Mouse (Mus musculus) layer of hippocampus, postnatal 10 days (tissue): ENCODE results near the gene 9830107B12Rik. TPM values are rescaled to one million over a fixed set of nuclear protein-coding genes. Genes with fewer than 3 reads are reported as not detected.

Experiments
- DNase-seq, 2 experiments: peaks; one replicate each; pipeline ENCODE4 v3.0.0; 2021; ENCODE audit warnings: low spot score in 2 of 2
- total RNA-seq, 2 experiments: library from RNA; stranded (reverse); gene quantifications; 2 replicates each; pipeline ENCODE4 v1.2.3; 2021

9830107B12Rik gene
- total RNA-seq, 2 experiments from 2014 or later = not detected

DNA sequence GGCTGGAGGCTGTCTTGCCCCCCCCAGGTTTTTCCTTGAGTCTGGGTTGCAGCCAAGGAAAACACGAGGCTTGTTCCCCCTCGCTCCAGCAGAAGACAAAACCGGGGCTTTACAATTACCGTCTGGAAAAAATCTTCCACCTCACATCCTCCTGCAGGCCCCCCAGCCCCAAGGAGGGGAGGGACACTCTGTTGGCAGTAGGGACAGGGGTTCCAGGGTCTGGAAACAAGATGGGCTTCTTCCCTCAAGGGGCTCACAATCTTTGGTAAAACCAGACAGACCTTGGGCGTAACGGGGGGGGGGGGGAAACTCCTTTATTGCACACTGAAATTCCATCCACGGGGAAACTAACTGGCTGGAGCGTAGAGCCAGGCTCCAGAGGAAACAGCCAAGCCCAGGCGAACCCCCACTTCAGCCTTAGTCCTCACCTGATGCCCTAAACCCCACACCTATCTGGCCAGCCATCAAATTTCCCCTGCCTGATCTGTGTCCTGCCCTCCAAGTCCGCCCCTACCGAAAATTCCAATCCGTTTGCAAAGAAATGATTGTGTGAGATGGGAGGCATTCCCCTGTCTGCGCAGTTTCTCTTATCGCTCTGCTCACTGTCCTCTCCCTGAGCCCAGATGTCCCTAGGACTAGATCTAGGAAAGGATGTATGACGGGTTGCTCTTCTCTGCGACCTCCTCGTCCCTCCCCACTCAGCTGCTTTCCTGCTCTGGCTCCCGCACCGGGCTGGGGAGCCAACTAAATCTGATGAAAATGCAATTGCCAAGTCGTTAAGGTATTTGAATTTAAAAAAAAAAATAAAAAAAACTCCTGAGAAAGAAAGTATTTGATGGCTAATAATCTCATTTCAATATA is 51.0 kb downstream of the 9830107B12Rik start:
- DNase-seq = no peak

DNA sequence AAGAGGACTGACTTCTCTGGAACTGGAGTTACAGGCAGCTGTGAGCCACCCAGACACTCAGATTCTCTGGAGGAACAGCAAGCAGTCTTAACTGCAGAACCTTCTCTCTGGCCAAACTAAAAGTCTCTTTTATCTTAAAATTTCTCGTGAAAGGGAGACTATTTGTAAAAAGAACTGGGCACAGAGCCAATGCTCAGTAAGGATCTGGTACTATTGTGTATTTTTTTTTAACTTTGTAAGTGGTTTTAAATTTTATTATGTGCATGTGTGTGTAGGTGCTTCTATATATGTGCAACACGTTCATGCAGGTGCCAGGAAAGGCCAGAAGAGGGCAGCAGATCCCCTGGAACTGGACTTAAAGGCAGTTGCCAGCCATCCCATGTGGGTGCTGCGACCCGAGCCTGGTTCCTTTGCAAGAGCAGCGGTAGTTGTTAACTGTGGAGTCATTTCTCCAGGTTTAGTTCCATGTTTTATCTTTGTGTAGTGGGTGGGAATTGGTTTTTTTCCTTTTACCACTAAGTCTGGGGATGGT is 52.7 kb downstream of the 9830107B12Rik start:
- DNase-seq = no peak

DNA sequence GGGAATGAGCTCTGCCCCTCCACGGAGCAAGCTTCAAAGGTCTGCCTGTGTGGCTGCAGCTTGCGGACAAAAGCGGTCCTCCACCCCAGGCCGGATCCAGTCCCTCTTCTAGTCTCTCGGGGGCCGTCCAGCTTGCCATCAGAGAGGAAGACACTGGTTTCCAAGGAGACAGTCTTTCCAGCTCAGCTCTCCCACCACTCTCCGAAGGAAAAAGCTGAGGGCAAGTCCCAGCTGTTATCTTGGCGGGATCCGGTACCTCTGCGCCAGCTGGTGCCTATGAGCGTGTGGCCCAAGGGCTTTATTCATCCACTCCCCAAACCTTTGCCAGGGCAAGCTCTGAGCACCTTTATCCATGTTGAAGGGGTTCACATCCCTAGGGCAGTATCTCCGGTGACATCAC is 55.8 kb downstream of the 9830107B12Rik start:
- DNase-seq = no peak

DNA sequence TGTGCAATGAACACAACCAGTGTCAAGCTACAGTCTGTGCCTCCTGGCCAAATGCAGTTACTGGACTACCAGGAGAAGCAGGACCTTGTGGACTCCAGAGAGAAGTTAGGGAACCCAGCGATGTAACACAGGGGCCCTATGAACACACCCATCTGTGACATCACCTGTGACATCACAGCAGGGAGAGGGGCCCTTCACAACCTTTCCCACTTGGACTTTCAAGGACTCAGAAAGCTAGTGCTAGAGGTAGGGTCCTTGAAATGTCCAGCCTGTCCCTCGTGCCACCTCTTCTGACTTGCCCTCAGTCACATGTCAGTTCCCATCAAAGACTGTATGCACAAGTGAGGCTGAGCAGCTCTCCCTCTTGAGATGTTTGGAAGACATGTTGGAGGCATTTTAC is 56.6 kb downstream of the 9830107B12Rik start:
- DNase-seq = no peak

DNA sequence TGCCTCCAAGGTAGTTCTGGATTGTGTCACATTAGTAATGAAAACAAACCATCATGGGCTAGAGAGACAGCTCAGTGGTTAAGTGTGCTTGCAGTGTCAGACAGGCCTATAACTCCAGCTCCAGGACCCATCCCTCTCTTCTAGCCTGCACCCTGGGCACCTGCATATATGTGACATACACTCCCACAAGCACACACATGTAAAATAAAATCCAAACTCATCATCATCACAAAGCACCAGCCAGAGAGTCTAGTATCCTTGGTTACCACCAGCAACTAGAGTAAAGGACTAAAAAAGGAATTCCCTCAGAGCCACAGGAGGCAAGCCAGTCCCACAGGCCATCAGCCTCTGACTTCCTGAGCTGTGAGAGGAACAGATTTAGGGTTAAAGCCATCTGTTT is 57.0 kb downstream of the 9830107B12Rik start, which contains the start of gene 1700067P10Rik:
1700067P10Rik (plus strand) TSS at position 301 of the 400 bp plus-strand sequence.
- DNase-seq = no peak

DNA sequence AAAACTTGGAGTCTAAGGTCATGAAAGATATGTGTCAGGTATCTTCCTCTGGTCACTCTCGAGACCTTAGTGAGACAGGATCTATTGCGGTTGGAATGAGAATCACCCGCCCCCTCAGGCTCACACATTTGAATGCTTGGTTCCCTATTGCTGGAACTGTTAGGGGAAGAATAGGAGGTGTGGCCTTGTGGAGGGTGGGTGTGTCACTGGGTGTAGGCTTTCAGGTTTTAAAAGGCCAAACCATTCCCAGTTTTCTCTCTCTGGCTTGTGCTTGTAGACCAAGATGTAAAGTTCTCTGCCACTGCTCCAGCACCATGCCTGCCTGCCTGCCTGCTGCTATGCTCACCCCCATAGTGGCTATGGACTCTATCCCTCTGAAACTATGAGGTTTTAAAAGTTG is 65.4 kb downstream of the 9830107B12Rik start:
- DNase-seq = no peak

Other genes with a start within 250 kb of the 9830107B12Rik start
- 10 to 100 TPM; 51.1 to 57.6 TPM for gene Foxp4, start 221.6 kb downstream of the 9830107B12Rik start, total RNA-seq
- not detected for gene 1700122O11Rik, start 108.0 kb downstream of the 9830107B12Rik start, total RNA-seq
- gene 1700067P10Rik, start 56.9 kb downstream of the 9830107B12Rik start, total RNA-seq = not detected
- gene A530064D06Rik, start 21.0 kb upstream of the 9830107B12Rik start, total RNA-seq = not detected
- gene Trem1, start 86.5 kb upstream of the 9830107B12Rik start, total RNA-seq = not detected
- gene Trem3, start 101.5 kb upstream of the 9830107B12Rik start, total RNA-seq = not detected
- not detected for gene Treml4, start 118.0 kb upstream of the 9830107B12Rik start, total RNA-seq
- gene Treml2, start 153.2 kb upstream of the 9830107B12Rik start, total RNA-seq = under 1 TPM; 0.13 to 0.37 TPM
- gene B430306N03Rik, start 169.9 kb upstream of the 9830107B12Rik start, total RNA-seq = not detected
- gene Trem2, start 200.1 kb upstream of the 9830107B12Rik start, total RNA-seq = 1 to 10 TPM; 6.7 to 8.1 TPM
- gene Treml1, start 213.6 kb upstream of the 9830107B12Rik start, total RNA-seq = not detected